Mouse (Mus musculus): ENCODE data around the gene Rarb. TPM values are rescaled to one million over a fixed set of nuclear protein-coding genes. Genes with fewer than 3 reads are reported as not detected.

The Rarb gene
- polyA plus RNA-seq, 1 experiment from 2014 or later: 25.2 TPM

- H3K27me3 ChIP-seq (ENCODE audit: control insufficient read depth, insufficient read depth, low read length): no peaks in the 10 kb centered on the region; the same call in 1 of the 2 replicates
- no peak for ATAC-seq (ENCODE audit: low read depth)
- no peak overlapping the region for H3K4me3 ChIP-seq (ENCODE audit: low read depth, low read length)
- no peak overlapping the region for H3K4me2 ChIP-seq (ENCODE audit: low read depth, low read length)
- H3K27ac ChIP-seq (ENCODE audit: low read depth, low read length): no peak overlapping the region
- WGBS: 100% methylated on average over 1 of the region's 1 CpGs
- peaks cover 15% of the 10 kb centered on the region for H3K4me1 ChIP-seq (ENCODE audit: control insufficient read depth, insufficient read depth, low read length)
- no peak overlapping the region for H3K9ac ChIP-seq (replicated peaks; ENCODE audit: low read depth, low read length)
- H3K9me3 ChIP-seq (ENCODE audit: control insufficient read depth, low read length): no peaks in the 10 kb centered on the region
- no peaks in the 10 kb centered on the region for H3K36me3 ChIP-seq (ENCODE audit: control insufficient read depth, insufficient read depth, low read length)
Measured at GRCm38 (mm10) chr14:16738538-16738937, 80.4 kb downstream of the Rarb start.

- no peak overlapping the region for H3K27ac ChIP-seq (ENCODE audit: low read depth, low read length)
- H3K4me1 ChIP-seq (ENCODE audit: control insufficient read depth, insufficient read depth, low read length): peaks cover 22% of the 10 kb centered on the region
- H3K9me3 ChIP-seq (ENCODE audit: control insufficient read depth, low read length): no peaks in the 10 kb centered on the region
- no peak overlapping the region for H3K4me2 ChIP-seq (ENCODE audit: low read depth, low read length)
- no peaks in the 10 kb centered on the region for H3K36me3 ChIP-seq (ENCODE audit: control insufficient read depth, insufficient read depth, low read length)
- no peaks in the 10 kb centered on the region; the same call in 1 of the 2 replicates for H3K27me3 ChIP-seq (ENCODE audit: control insufficient read depth, insufficient read depth, low read length)
- H3K4me3 ChIP-seq (ENCODE audit: low read depth, low read length): no peak overlapping the region
- WGBS: 95% methylated on average over 1 of the region's 1 CpGs
- no peak for ATAC-seq (ENCODE audit: low read depth)
- no peak overlapping the region for H3K9ac ChIP-seq (replicated peaks; ENCODE audit: low read depth, low read length)
Measured at GRCm38 (mm10) chr14:16737781-16738180, 81.2 kb downstream of the Rarb start.

- Histone ChIP-seq H3K4me2 (ENCODE audit: low read depth, low read length) (no peak overlapping the region), H3K9ac (replicated peaks; ENCODE audit: low read depth, low read length) (no peak overlapping the region), H3K36me3 (ENCODE audit: control insufficient read depth, insufficient read depth, low read length) (no peaks in the 10 kb centered on the region), H3K4me1 (ENCODE audit: control insufficient read depth, insufficient read depth, low read length) (peaks cover 22% of the 10 kb centered on the region), H3K27ac (ENCODE audit: low read depth, low read length) (no peak overlapping the region), H3K9me3 (ENCODE audit: control insufficient read depth, low read length) (no peaks in the 10 kb centered on the region), H3K4me3 (ENCODE audit: low read depth, low read length) (no peak overlapping the region), H3K27me3 (ENCODE audit: control insufficient read depth, insufficient read depth, low read length) (no peaks in the 10 kb centered on the region)
- WGBS: 15% methylated on average over 4 of the region's 4 CpGs
- no peak for ATAC-seq (ENCODE audit: low read depth)
Measured at GRCm38 (mm10) chr14:16735331-16736012, 83.5 kb downstream of the Rarb start.

GRCm38 (mm10) chr14:16733595-16734298, 85.2 kb downstream of the Rarb start:
- Histone ChIP-seq H3K9me3 (ENCODE audit: control insufficient read depth, low read length) (no peaks in the 10 kb centered on the region), H3K4me3 (ENCODE audit: low read depth, low read length) (no peak overlapping the region), H3K9ac (replicated peaks; ENCODE audit: low read depth, low read length) (no peak overlapping the region), H3K4me2 (ENCODE audit: low read depth, low read length) (peak overlapping the region; percentile 22; the same call in 1 of the 2 replicates), H3K36me3 (ENCODE audit: control insufficient read depth, insufficient read depth, low read length) (no peaks in the 10 kb centered on the region), H3K27me3 (ENCODE audit: control insufficient read depth, insufficient read depth, low read length) (no peaks in the 10 kb centered on the region), H3K4me1 (ENCODE audit: control insufficient read depth, insufficient read depth, low read length) (peaks cover 22% of the 10 kb centered on the region), H3K27ac (ENCODE audit: low read depth, low read length) (peak overlapping the region; percentile 40; the same call in 1 of the 2 replicates)
- WGBS: 4% methylated on average over 9 of the region's 9 CpGs
- ATAC-seq (ENCODE audit: low read depth): peak; percentile 92

GRCm38 (mm10) chr14:16732054-16732453, 86.9 kb downstream of the Rarb start:
- 15% methylated on average over 2 of the region's 2 CpGs for WGBS
- no peaks in the 10 kb centered on the region for H3K36me3 ChIP-seq (ENCODE audit: control insufficient read depth, insufficient read depth, low read length)
- no peak for ATAC-seq (ENCODE audit: low read depth)
- H3K9ac ChIP-seq (replicated peaks; ENCODE audit: low read depth, low read length): no peak overlapping the region
- H3K4me3 ChIP-seq (ENCODE audit: low read depth, low read length): no peak overlapping the region
- H3K4me2 ChIP-seq (ENCODE audit: low read depth, low read length): no peak overlapping the region
- H3K27ac ChIP-seq (ENCODE audit: low read depth, low read length): no peak overlapping the region
- H3K4me1 ChIP-seq (ENCODE audit: control insufficient read depth, insufficient read depth, low read length): peaks cover 22% of the 10 kb centered on the region
- H3K27me3 ChIP-seq (ENCODE audit: control insufficient read depth, insufficient read depth, low read length): no peaks in the 10 kb centered on the region
- no peaks in the 10 kb centered on the region for H3K9me3 ChIP-seq (ENCODE audit: control insufficient read depth, low read length)

GRCm38 (mm10) chr14:16728175-16728838, 90.6 kb downstream of the Rarb start:
- Histone ChIP-seq H3K27me3 (ENCODE audit: control insufficient read depth, insufficient read depth, low read length) (no peaks in the 10 kb centered on the region), H3K36me3 (ENCODE audit: control insufficient read depth, insufficient read depth, low read length) (no peaks in the 10 kb centered on the region), H3K4me1 (ENCODE audit: control insufficient read depth, insufficient read depth, low read length) (peaks cover 5% of the 10 kb centered on the region; the same call in 1 of the 2 replicates), H3K9ac (replicated peaks; ENCODE audit: low read depth, low read length) (no peak overlapping the region), H3K4me3 (ENCODE audit: low read depth, low read length) (no peak overlapping the region), H3K4me2 (ENCODE audit: low read depth, low read length) (no peak overlapping the region), H3K9me3 (ENCODE audit: control insufficient read depth, low read length) (no peaks in the 10 kb centered on the region), H3K27ac (ENCODE audit: low read depth, low read length) (no peak overlapping the region)
- WGBS: 91% methylated on average over 2 of the region's 2 CpGs
- ATAC-seq (ENCODE audit: low read depth): no peak

GRCm38 (mm10) chr14:16723991-16724390, 95.0 kb downstream of the Rarb start:
- Histone ChIP-seq H3K9ac (replicated peaks; ENCODE audit: low read depth, low read length) (no peak overlapping the region), H3K9me3 (ENCODE audit: control insufficient read depth, low read length) (no peaks in the 10 kb centered on the region), H3K4me2 (ENCODE audit: low read depth, low read length) (no peak overlapping the region), H3K4me1 (ENCODE audit: control insufficient read depth, insufficient read depth, low read length) (no peaks in the 10 kb centered on the region), H3K27ac (ENCODE audit: low read depth, low read length) (no peak overlapping the region), H3K36me3 (ENCODE audit: control insufficient read depth, insufficient read depth, low read length) (no peaks in the 10 kb centered on the region), H3K4me3 (ENCODE audit: low read depth, low read length) (no peak overlapping the region), H3K27me3 (ENCODE audit: control insufficient read depth, insufficient read depth, low read length) (no peaks in the 10 kb centered on the region)
- 94% methylated on average over 15 of the region's 15 CpGs for WGBS
- ATAC-seq (ENCODE audit: low read depth): no peak

GRCm38 (mm10) chr14:16717821-16718220, 101.1 kb downstream of the Rarb start:
- Histone ChIP-seq H3K36me3 (ENCODE audit: control insufficient read depth, insufficient read depth, low read length) (no peaks in the 10 kb centered on the region), H3K4me1 (ENCODE audit: control insufficient read depth, insufficient read depth, low read length) (no peaks in the 10 kb centered on the region), H3K9ac (replicated peaks; ENCODE audit: low read depth, low read length) (no peak overlapping the region), H3K4me3 (ENCODE audit: low read depth, low read length) (no peak overlapping the region), H3K27ac (ENCODE audit: low read depth, low read length) (no peak overlapping the region), H3K4me2 (ENCODE audit: low read depth, low read length) (no peak overlapping the region), H3K9me3 (ENCODE audit: control insufficient read depth, low read length) (no peaks in the 10 kb centered on the region), H3K27me3 (ENCODE audit: control insufficient read depth, insufficient read depth, low read length) (no peaks in the 10 kb centered on the region)
- 83% methylated on average over 3 of the region's 3 CpGs for WGBS
- ATAC-seq (ENCODE audit: low read depth): no peak
